Mouse (Mus musculus) lung, postnatal 0 days (tissue): ENCODE results near the gene Nup93.

ENCODE experiments used
- CTCF ChIP-seq: IDR thresholded peaks from 2 replicates; pipeline ENCODE4 v1.5.1; 2016; ENCODE audit warnings: antibody characterized with exemption, mild to moderate bottlenecking
- EP300 ChIP-seq: IDR thresholded peaks from 2 replicates; pipeline ENCODE4 v1.6.1; 2016; ENCODE audit warnings: antibody characterized with exemption, mild to moderate bottlenecking, control low read depth

DNA sequence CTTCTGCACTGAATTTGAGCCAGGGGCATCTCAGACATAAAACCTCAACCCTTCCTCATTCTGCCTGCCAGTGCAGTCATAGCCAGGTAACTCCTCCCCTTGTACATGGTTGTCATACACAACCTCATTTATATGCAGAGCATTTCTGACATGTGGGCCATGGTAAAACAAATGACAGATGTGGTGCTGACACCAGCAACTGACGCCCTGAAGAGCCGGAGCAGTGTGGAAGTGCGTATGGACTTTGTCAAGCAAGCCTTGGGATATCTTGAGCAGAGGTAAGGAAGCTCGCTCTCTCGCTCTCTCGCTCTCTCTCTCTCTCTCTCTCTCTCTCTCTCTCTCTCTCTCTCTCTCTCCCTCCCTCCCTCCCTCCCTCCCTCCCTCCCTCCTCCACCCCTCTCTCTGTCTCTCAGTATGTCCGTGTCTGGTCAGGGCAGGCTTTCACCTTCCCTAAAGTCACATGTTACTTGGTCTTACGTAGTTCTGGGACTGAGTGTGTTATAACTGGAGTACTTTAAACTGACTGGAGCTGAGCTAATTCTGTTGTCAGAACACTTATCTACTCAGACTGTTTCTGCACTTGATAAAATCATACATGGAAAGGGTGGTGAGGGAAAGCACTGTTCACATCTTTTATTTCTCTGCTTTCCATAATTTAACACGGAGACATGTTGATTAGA is 82.1 kb downstream of the Nup93 start:
- TF ChIP-seq CTCF (no peak), EP300 (0 out of 2 replicates have a peak, but pooled peaks have one; percentile 45)
